24 mouse cellular contexts compared by ENCODE assay signal in genomic region chr6:89454437-89454836, GRCm38 (mm10).
DNase-seq lines count a peak whose midpoint lies in the region; ATAC-seq and TF ChIP-seq lines count a peak whose summit lies in the region.
"Had no signal": no experiment of that assay in that cellular context is flagged by ENCODE, and none has a peak within 500 bp of the region (broad histone marks: within the 10 kb centered on the region; RNA-seq: fewer than 3 reads in every experiment).

No protein-coding gene starts in this region.

- DNase-seq in gastrocnemius, adult 2 months, result no peak
- no peak for DNase-seq in gastrocnemius, postnatal 4 days (ENCODE audit: low spot score in 2 of 2)
- peak; percentile 56 for DNase-seq in heart, embryonic 10.5 days (ENCODE audit: low spot score)
- no peak for DNase-seq in heart, postnatal 4 days
- DNase-seq in midbrain, embryonic 11.5 days (ENCODE audit: low spot score, missing footprints), result peak; percentile 21
- DNase-seq in midbrain, postnatal 0 days (ENCODE audit: low spot score), result no peak
- DNase-seq in forebrain, postnatal 0 days, result no peak
- DNase-seq: adrenal gland, postnatal 10 days; adrenal gland, postnatal 36 days; cerebellum, adult 11 months; cerebellum, adult 2 months; cerebellum, adult 9-11 months; cerebellum, postnatal 25 days; gastrocnemius, postnatal 14 days had no signal

- H3K9me3 ChIP-seq in heart, embryonic 10.5 days, result no peaks in the 10 kb centered on the region
- H3K9me3 ChIP-seq in midbrain, embryonic 11.5 days (ENCODE audit: control insufficient read depth, low read length), result no peaks in the 10 kb centered on the region
- no peaks in the 10 kb centered on the region for H3K9me3 ChIP-seq in midbrain, postnatal 0 days (ENCODE audit: low read length)
- H3K9me3 ChIP-seq in forebrain, postnatal 0 days (ENCODE audit: low read length), result no peaks in the 10 kb centered on the region
- H3K9me3 ChIP-seq: embryonic facial prominence, embryonic 12.5 days; embryonic facial prominence, embryonic 15.5 days; G1E; heart, embryonic 13.5 days; hindbrain, embryonic 10.5 days; hindbrain, embryonic 13.5 days; intestine, embryonic 15.5 days had no signal

- H3K27ac ChIP-seq in gastrocnemius, adult 2 months, result 0 out of 2 replicates have a peak overlapping the region, but pooled peaks have one; percentile 73
- H3K27ac ChIP-seq in heart, embryonic 10.5 days, result no peak overlapping the region
- H3K27ac ChIP-seq in midbrain, embryonic 11.5 days (ENCODE audit: low read depth, low read length), result no peak overlapping the region
- no peak overlapping the region for H3K27ac ChIP-seq in midbrain, postnatal 0 days (ENCODE audit: low read depth, low read length)
- no peak overlapping the region for H3K27ac ChIP-seq in forebrain, postnatal 0 days (ENCODE audit: low read depth, low read length)
- H3K27ac ChIP-seq: embryonic facial prominence, embryonic 12.5 days; embryonic facial prominence, embryonic 15.5 days; hindbrain, embryonic 10.5 days; hindbrain, embryonic 13.5 days; intestine, embryonic 15.5 days had no signal

- no peaks in the 10 kb centered on the region for H3K36me3 ChIP-seq in heart, embryonic 10.5 days
- H3K36me3 ChIP-seq in midbrain, embryonic 11.5 days (ENCODE audit: control insufficient read depth, insufficient read depth, low read length), result no peaks in the 10 kb centered on the region
- H3K36me3 ChIP-seq in midbrain, postnatal 0 days (ENCODE audit: insufficient read depth, low read length), result no peaks in the 10 kb centered on the region
- no peaks in the 10 kb centered on the region for H3K36me3 ChIP-seq in forebrain, postnatal 0 days (ENCODE audit: insufficient read depth)
- H3K36me3 ChIP-seq: embryonic facial prominence, embryonic 12.5 days; embryonic facial prominence, embryonic 15.5 days; G1E; heart, embryonic 13.5 days; hindbrain, embryonic 10.5 days; hindbrain, embryonic 13.5 days; intestine, embryonic 15.5 days had no signal

- H3K4me1 ChIP-seq in heart, embryonic 10.5 days, result peaks cover 46% of the 10 kb centered on the region
- H3K4me1 ChIP-seq in midbrain, embryonic 11.5 days (ENCODE audit: control insufficient read depth, insufficient read depth, low read length), result no peaks in the 10 kb centered on the region
- peaks cover 12% of the 10 kb centered on the region; the same call in 1 of the 2 replicates for H3K4me1 ChIP-seq in midbrain, postnatal 0 days (ENCODE audit: insufficient read depth, low read length)
- H3K4me1 ChIP-seq in forebrain, postnatal 0 days (ENCODE audit: insufficient read depth), result 0 out of 2 replicates have a peak, but pooled peaks cover 7% of the 10 kb centered on the region

- H3K4me2 ChIP-seq in midbrain, embryonic 11.5 days, result no peak overlapping the region
- no peak overlapping the region for H3K4me2 ChIP-seq in midbrain, postnatal 0 days (ENCODE audit: low read depth, low read length, poor library complexity, severe bottlenecking)
- H3K4me2 ChIP-seq in forebrain, postnatal 0 days (ENCODE audit: low read depth), result no peak overlapping the region
- H3K4me2 ChIP-seq: embryonic facial prominence, embryonic 12.5 days; embryonic facial prominence, embryonic 15.5 days; heart, embryonic 13.5 days; hindbrain, embryonic 13.5 days; intestine, embryonic 15.5 days had no signal

- 79% methylated on average over 2 of the region's 2 CpGs for WGBS in heart, embryonic 10.5 days
- WGBS in midbrain, embryonic 11.5 days, result 98% methylated on average over 2 of the region's 2 CpGs
- 97% methylated on average over 2 of the region's 2 CpGs for WGBS in midbrain, postnatal 0 days
- 99% methylated on average over 2 of the region's 2 CpGs for WGBS in forebrain, postnatal 0 days

- TF ChIP-seq CTCF in gastrocnemius, adult 2 months (IDR thresholded peaks at IDR 0.05), result no peak
- TF ChIP-seq CTCF in midbrain, postnatal 0 days (IDR thresholded peaks at IDR 0.05), result no peak
- TF ChIP-seq CTCF in forebrain, postnatal 0 days (IDR thresholded peaks at IDR 0.05; ENCODE audit: low read depth), result no peak

- ATAC-seq in midbrain, embryonic 11.5 days (ENCODE audit: low FRiP score), result no peak
- no peak for ATAC-seq in midbrain, postnatal 0 days (ENCODE audit: low FRiP score)
- ATAC-seq in forebrain, postnatal 0 days, result no peak
- ATAC-seq: forebrain, embryonic 14.5 days; hindbrain, embryonic 16.5 days; intestine, embryonic 15.5 days; Patski had no signal

- H3K9ac ChIP-seq in midbrain, embryonic 11.5 days (ENCODE audit: low read length), result no peak overlapping the region
- H3K9ac ChIP-seq in midbrain, postnatal 0 days (replicated peaks; ENCODE audit: low read length, poor library complexity, severe bottlenecking), result no peak overlapping the region
- H3K9ac ChIP-seq in forebrain, postnatal 0 days, result no peak overlapping the region
- H3K9ac ChIP-seq: embryonic facial prominence, embryonic 12.5 days; embryonic facial prominence, embryonic 15.5 days; heart, embryonic 13.5 days; hindbrain, embryonic 13.5 days; intestine, embryonic 15.5 days had no signal

- intact Hi-C loops in gastrocnemius, adult 2 months (cut with DNase I), result no loop called here

- H3K27me3 ChIP-seq in heart, embryonic 10.5 days (ENCODE audit: insufficient read depth, poor library complexity, severe bottlenecking), result no peaks in the 10 kb centered on the region
- no peaks in the 10 kb centered on the region for H3K27me3 ChIP-seq in midbrain, embryonic 11.5 days (ENCODE audit: control insufficient read depth, insufficient read depth, low read length)
- H3K27me3 ChIP-seq in midbrain, postnatal 0 days (ENCODE audit: insufficient read depth, low read length), result no peaks in the 10 kb centered on the region
- no peaks in the 10 kb centered on the region for H3K27me3 ChIP-seq in forebrain, postnatal 0 days (ENCODE audit: insufficient read depth, low read length)
- H3K27me3 ChIP-seq: embryonic facial prominence, embryonic 12.5 days; embryonic facial prominence, embryonic 15.5 days; heart, embryonic 13.5 days; hindbrain, embryonic 13.5 days; intestine, embryonic 15.5 days; Patski had no signal

- H3K4me3 ChIP-seq in gastrocnemius, adult 2 months, result no peak overlapping the region
- H3K4me3 ChIP-seq in heart, embryonic 10.5 days, result no peak overlapping the region
- H3K4me3 ChIP-seq in midbrain, embryonic 11.5 days (ENCODE audit: low read depth, low read length), result no peak overlapping the region
- H3K4me3 ChIP-seq in midbrain, postnatal 0 days (ENCODE audit: low read depth, low read length), result no peak overlapping the region
- H3K4me3 ChIP-seq in forebrain, postnatal 0 days (ENCODE audit: low read depth, low read length), result no peak overlapping the region
- H3K4me3 ChIP-seq: embryonic facial prominence, embryonic 12.5 days; embryonic facial prominence, embryonic 15.5 days; heart, embryonic 13.5 days; hindbrain, embryonic 10.5 days; hindbrain, embryonic 13.5 days; intestine, embryonic 15.5 days had no signal

Comparison
In these comparisons a context has a peak if more than half of its experiments do, and no peak if none do; other contexts are left out.
1. DNase-seq: peak in heart, embryonic 10.5 days (single experiment) and midbrain, embryonic 11.5 days (single experiment); none in gastrocnemius, adult 2 months (single experiment), gastrocnemius, postnatal 4 days (0 of 2), heart, postnatal 4 days (single experiment), midbrain, postnatal 0 days (single experiment) and forebrain, postnatal 0 days (single experiment).